Mouse (Mus musculus) heart, embryonic 14.5 days (tissue): ENCODE measurements at regions not wholly inside any gene's neighbourhood (a gene's known extent, or its start where the extent isn't known, plus 50 kb on each side); places are given as distances from the start of the nearest gene placed in this dataset.

Experiments
- ATAC-seq: fragments of 200-750 bp; cut with Nextera tagmentation; 2 replicates; pipeline ENCODE4 v1.8.0; 2017; ENCODE audit warnings: low read depth, moderate TSS enrichment; ENCODE audit not compliant: insufficient number of reproducible peaks, insufficient read depth, low FRiP score
- H3K27ac ChIP-seq, 2 experiments: fragments of 200-500 bp in 1 of 2; fragments of 300-500 bp in 1 of 2; sonication (generic) in 1 of 2; replicated peaks in 1 of 2; 2 replicates each; pipeline ENCODE4 v1.5.1; 2012 to 2014; ENCODE audit warnings: low read depth in 2 of 2, low read length in 2 of 2, control low read depth in 1 of 2, mild to moderate bottlenecking in 1 of 2, mixed read lengths in 1 of 2; ENCODE audit not compliant: control insufficient read depth in 1 of 2, insufficient read depth in 1 of 2
- H3K27me3 ChIP-seq: fragments of 300-500 bp; sonication (generic); 2 replicates; pipeline ENCODE4 v1.6.1; 2014; ENCODE audit warnings: mild to moderate bottlenecking, low read length, control low read depth; ENCODE audit not compliant: control insufficient read depth, insufficient read depth
- H3K36me3 ChIP-seq: fragments of 300-500 bp; sonication (generic); 2 replicates; pipeline ENCODE4 v1.6.1; 2014; ENCODE audit warnings: mild to moderate bottlenecking, control low read depth, low read length, mixed read lengths; ENCODE audit not compliant: control insufficient read depth, insufficient read depth
- H3K4me1 ChIP-seq, 2 experiments: fragments of 200-500 bp in 1 of 2; fragments of 300-500 bp in 1 of 2; sonication (generic) in 1 of 2; 2 replicates each; pipeline ENCODE4 v1.6.1; 2012 to 2014; ENCODE audit warnings: low read length in 2 of 2, control low read depth in 1 of 2, mixed read lengths in 1 of 2; ENCODE audit not compliant: control insufficient read depth in 2 of 2, insufficient read depth in 2 of 2
- H3K4me2 ChIP-seq: fragments of 300-500 bp; sonication (generic); 2 replicates; pipeline ENCODE4 v1.6.1; 2014; ENCODE audit warnings: mild to moderate bottlenecking, low read length
- H3K4me3 ChIP-seq, 2 experiments: fragments of 200-500 bp in 1 of 2; fragments of 300-500 bp in 1 of 2; sonication (generic) in 1 of 2; 2 replicates each; pipeline ENCODE4 v1.5.1; 2012 to 2014; ENCODE audit warnings: low read length in 2 of 2, mild to moderate bottlenecking in 2 of 2, control low read depth in 1 of 2, low read depth in 1 of 2, moderate library complexity in 1 of 2; ENCODE audit not compliant: control insufficient read depth in 1 of 2, insufficient read depth in 1 of 2
- H3K9ac ChIP-seq: fragments of 300-500 bp; sonication (generic); 2 replicates; pipeline ENCODE4 v1.6.1; 2014; ENCODE audit warnings: mild to moderate bottlenecking, low read length
- H3K9me3 ChIP-seq: fragments of 300-500 bp; sonication (generic); 2 replicates; pipeline ENCODE4 v1.6.1; 2016; ENCODE audit warnings: low read length, control low read depth; ENCODE audit not compliant: control insufficient read depth
- WGBS: fragments of 180-500 bp; shearing (Covaris S2); extraction: QIAGEN DNeasy Blood & Tissue Kit; methylation state at CpG from one replicate; pipeline ENCODE4 v1.1.7; 2014; 5-methylcytosine and 5-hydroxymethylcytosine counted together

GRCm38 (mm10) chr2:137204274-137204850 is 87.9 kb upstream of the Jag1 start:
- H3K4me2 ChIP-seq, result no peak overlapping the region
- no peak overlapping the region for H3K27ac ChIP-seq
- no peak overlapping the region for H3K4me3 ChIP-seq
- H3K36me3 ChIP-seq, result no peaks in the 10 kb centered on the region
- H3K27me3 ChIP-seq, result no peaks in the 10 kb centered on the region
- peaks cover 0 to 3% of the 10 kb centered on the region in 2 experiments; a peak in 2 of 4 replicates for H3K4me1 ChIP-seq
- no peak overlapping the region for H3K9ac ChIP-seq
- whole genome bisulfite sequencing, result 72% methylated on average over 6 of the region's 6 CpGs
- peak; percentile 72; the same call in 1 of the 2 replicates for ATAC-seq
- no peaks in the 10 kb centered on the region for H3K9me3 ChIP-seq

- WGBS, result 82% methylated on average over 4 of the region's 4 CpGs
- no peaks in the 10 kb centered on the region for H3K27me3 ChIP-seq
- H3K27ac ChIP-seq, result no peak overlapping the region
- H3K4me3 ChIP-seq, result no peak overlapping the region
- no peak overlapping the region for H3K9ac ChIP-seq
- no peaks in the 10 kb centered on the region for H3K9me3 ChIP-seq
- H3K4me1 ChIP-seq, result peaks cover 0 to 3% of the 10 kb centered on the region in 2 experiments; a peak in 2 of 4 replicates
- H3K4me2 ChIP-seq, result no peak overlapping the region
- H3K36me3 ChIP-seq, result no peaks in the 10 kb centered on the region
- ATAC-seq, result no peak
These were observed 83.7 kb upstream of the Jag1 start for GRCm38 (mm10) chr2:137200101-137200500.

- Histone ChIP-seq H3K36me3 (no peaks in the 10 kb centered on the region), H3K9ac (no peak overlapping the region), H3K4me1 (peaks cover 0 to 9% of the 10 kb centered on the region in 2 experiments), H3K4me2 (peak overlapping the region; percentile 58), H3K27ac (peak overlapping the region in 1 of 2 experiments; percentile 4; a peak in 1 of 4 replicates), H3K9me3 (peaks cover 2% of the 10 kb centered on the region; the same call in 1 of the 2 replicates), H3K4me3 (peak overlapping the region in 1 of 2 experiments; percentile 27; a peak in 2 of 4 replicates), H3K27me3 (no peaks in the 10 kb centered on the region)
- ATAC-seq, result no peak
- 3% methylated on average over 7 of the region's 7 CpGs for WGBS
These were observed 75.7 kb upstream of the Jag1 start for GRCm38 (mm10) chr2:137192183-137192582.

- no peak overlapping the region for H3K4me3 ChIP-seq
- no peak overlapping the region for H3K4me2 ChIP-seq
- H3K36me3 ChIP-seq, result no peaks in the 10 kb centered on the region
- no peaks in the 10 kb centered on the region for H3K27me3 ChIP-seq
- ATAC-seq, result no peak
- H3K27ac ChIP-seq, result no peak overlapping the region
- H3K4me1 ChIP-seq, result no peaks in the 10 kb centered on the region
- 63% methylated on average over 1 of the region's 1 CpGs for WGBS
- H3K9me3 ChIP-seq, result no peaks in the 10 kb centered on the region
- H3K9ac ChIP-seq, result no peak overlapping the region
These were observed 52.7 kb upstream of the Jag1 start for GRCm38 (mm10) chr2:137169176-137169575.

GRCm38 (mm10) chr2:137168626-137169025 is 52.2 kb upstream of the Jag1 start:
- no peak overlapping the region for H3K4me2 ChIP-seq
- no peaks in the 10 kb centered on the region for H3K27me3 ChIP-seq
- H3K4me3 ChIP-seq, result no peak overlapping the region
- H3K9me3 ChIP-seq, result no peaks in the 10 kb centered on the region
- H3K27ac ChIP-seq, result no peak overlapping the region
- no peak overlapping the region for H3K9ac ChIP-seq
- WGBS, result 84% methylated on average over 3 of the region's 3 CpGs
- no peaks in the 10 kb centered on the region for H3K36me3 ChIP-seq
- no peaks in the 10 kb centered on the region for H3K4me1 ChIP-seq
- ATAC-seq, result no peak
